Mouse (Mus musculus) embryonic fibroblast, embryonic 13.5 days (primary cell): Measurements from ENCODE around the gene Zfp60.

ENCODE experiments used
- CTCF ChIP-seq: IDR thresholded peaks from 2 replicates; pipeline ENCODE4 v1.5.1; 2011; ENCODE audit warnings: mild to moderate bottlenecking, control low read depth, low read length, moderate library complexity, borderline replicate concordance; ENCODE audit not compliant: insufficient read depth
- POLR2A ChIP-seq: IDR thresholded peaks from 2 replicates; pipeline ENCODE4 v1.6.1; 2011; ENCODE audit warnings: low read depth, mild to moderate bottlenecking, control low read depth, low read length, moderate library complexity

- TF ChIP-seq CTCF (no peak), POLR2A (no peak)
These were observed 48.0 kb upstream of the Zfp60 start for GRCm38 (mm10) chr7:27683218-27683617.
